Mouse (Mus musculus) thymus, postnatal 25 days (tissue): Measurements from ENCODE around the gene Hlcs.

ENCODE experiments used
- DNase-seq: peaks from one replicate; pipeline ENCODE4 v3.0.0; 2022

Hlcs gene

DNA sequence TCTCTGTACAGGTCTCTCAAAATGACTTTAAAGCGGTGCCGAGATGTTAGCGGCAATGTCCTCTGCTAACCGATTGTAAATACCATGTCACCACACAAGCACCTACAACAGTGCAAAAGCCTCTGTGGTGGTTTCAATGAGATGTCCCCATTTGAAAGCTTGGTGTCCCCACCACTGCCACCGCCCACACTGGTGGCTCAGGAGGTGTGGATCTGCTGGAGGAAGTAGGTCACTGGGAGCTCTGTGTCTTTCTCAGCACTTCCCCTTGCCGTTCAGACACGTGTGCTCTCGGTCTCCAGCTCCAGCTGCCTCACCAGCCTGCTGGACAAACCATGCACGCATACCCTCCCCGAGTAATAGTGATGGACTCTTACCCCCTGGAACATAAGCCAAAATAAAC lies 72.2 kb downstream of the Hlcs start:
- peak; percentile 52 for DNase-seq

DNA sequence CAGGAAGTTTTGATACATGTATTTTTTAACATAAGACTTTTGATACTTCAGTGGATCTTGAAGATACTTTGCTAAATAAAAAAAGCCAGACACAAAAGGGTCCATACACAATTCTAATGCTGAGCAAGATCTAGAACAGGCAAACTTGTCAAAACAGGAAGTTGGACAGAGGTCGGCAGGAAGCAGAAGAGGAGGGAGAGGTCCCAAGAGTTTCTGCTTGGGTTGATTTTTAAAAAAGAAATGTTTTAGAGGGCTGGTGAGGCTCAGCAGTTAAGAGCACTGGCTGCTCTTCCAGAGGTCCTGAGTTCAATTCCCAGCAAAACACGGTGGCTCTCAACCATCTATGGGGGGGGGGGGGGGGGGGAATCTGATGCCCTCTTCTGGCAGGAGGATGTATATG lies 73.2 kb downstream of the Hlcs start:
- no peak for DNase-seq

DNA sequence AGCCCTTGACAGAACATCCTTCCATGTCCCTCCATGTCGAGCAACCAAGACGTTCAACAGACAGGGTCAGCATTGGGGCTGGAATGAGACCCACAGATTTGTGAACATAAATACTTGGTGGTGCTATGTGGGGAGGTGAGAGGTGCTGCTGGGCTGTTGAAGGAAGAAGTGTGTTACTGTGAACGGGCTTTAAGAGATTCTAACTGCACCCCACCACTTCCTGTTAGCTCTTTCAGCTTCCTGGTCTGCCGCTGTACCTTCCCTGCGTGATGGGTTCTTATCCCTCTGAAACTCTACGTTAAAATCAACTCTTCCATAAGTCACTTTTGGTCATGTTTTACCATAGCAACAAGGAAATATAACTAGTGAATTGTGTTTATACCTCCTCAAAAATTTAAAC lies 73.8 kb downstream of the Hlcs start:
- no peak for DNase-seq

DNA sequence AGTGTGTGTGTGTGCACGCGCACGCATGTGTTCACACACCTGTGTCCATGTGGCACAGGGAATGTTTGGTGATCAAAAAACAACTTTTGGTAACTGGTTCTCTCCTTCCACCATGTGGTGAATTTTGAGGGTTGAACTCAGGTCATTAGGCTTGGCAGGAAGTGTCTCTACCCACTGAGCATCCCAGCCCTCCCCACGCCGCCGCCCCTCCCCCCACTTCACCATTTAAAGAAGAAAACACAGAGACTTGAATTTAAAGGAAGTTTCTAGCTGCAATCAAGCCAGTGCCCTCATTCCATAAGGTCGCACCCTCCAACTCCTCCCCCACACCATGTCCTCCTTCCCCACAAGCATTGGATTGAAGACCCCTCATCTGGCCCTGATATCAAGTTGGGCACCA lies 74.2 kb downstream of the Hlcs start:
- DNase-seq = no peak

DNA sequence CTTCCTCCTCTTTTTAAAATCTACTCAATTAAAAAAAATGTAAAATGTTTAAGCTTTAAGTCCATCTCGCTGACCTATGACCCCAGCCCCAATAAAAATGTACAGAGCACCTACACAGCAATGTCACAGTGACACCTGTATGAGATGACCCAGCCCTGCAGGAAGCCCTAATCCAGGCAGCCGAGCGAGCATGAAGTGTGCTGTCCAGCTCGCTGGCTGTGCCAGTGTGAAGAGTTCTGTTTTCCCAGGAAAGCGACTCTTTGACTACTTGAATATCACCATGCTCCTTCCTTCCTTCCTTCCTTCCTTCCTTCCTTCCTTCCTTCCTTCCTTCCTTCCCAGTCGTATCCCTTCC lies 76.3 kb downstream of the Hlcs start:
- DNase-seq = no peak

DNA sequence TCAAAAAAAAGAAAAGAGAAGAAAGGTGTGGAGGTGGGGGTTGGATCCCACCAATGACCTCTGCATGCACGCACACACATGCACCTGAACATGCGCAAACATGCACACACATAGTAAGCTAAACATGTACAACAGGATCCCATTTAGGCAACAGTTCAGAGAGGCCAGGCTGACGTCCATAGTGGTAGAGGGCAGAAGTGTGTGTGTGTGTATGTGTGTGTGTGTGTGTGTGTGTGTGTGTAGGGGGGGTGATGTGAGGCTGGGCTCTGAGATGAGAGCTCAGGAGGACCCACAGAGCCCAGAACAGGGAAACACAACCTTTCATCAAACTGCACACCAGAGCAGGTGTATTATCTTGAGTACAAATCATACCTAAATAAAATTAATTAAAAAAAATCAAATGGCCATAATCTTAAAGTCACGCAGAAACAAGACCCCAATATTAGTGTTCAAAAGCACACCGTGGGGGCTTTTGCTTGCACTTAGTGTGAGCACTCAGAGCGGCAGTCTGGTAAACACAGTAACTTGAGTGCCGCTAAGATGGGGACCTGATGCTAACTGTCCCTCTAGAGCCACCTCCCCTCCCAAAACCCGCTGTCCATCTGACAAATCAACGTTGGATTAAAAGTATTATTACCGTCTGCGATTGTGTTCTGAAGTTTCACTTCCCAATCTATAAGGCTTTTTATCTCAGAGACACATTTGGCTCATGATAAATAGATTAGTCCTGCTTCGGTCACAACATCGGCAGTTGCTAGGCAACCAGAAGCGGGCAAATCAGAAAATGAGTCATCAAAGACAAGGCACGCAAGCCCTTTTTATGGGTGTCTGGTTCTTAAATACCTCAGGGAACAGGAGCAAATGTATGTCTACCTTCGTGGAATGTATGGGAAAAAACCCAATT lies 76.9 kb downstream of the Hlcs start:
- no peak for DNase-seq

DNA sequence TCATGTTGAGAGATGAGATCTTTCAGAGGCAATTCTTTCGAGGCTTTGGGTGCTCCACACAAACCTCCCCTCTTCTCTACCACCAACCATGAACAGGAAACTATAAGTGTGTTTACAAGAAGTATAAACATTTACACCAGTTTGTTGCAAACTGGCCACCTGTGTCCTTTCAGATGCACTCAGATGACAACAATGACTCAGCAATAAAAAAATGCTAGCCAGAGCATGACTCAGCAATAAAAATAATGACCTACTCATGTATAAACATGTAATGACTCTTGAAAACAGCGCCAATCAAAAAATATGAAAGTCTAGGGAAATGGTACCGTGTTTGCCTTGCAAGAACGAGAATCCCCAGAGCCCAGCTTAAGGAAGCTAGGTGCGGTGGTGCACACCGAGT lies 77.7 kb downstream of the Hlcs start:
- no peak for DNase-seq

DNA sequence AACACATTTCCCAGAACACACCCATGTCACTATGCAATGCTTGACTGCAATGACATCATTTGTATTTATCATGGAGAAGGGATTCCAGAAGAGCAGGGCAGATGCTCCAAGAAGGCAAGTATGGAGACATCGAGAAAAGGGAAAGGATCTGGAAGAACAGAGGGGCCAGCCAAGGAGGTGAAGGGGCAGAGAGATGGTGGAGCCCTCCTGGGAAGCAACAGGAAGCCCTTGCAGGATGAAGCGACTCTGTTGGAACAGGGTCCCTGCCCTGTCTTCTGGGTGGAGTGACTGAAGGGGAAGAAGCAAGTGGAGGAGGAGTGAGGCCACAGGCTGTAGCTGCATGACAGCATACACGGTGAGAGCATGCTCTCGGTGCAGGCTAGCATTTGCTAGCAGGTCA lies 79.2 kb downstream of the Hlcs start:
- no peak for DNase-seq

DNA sequence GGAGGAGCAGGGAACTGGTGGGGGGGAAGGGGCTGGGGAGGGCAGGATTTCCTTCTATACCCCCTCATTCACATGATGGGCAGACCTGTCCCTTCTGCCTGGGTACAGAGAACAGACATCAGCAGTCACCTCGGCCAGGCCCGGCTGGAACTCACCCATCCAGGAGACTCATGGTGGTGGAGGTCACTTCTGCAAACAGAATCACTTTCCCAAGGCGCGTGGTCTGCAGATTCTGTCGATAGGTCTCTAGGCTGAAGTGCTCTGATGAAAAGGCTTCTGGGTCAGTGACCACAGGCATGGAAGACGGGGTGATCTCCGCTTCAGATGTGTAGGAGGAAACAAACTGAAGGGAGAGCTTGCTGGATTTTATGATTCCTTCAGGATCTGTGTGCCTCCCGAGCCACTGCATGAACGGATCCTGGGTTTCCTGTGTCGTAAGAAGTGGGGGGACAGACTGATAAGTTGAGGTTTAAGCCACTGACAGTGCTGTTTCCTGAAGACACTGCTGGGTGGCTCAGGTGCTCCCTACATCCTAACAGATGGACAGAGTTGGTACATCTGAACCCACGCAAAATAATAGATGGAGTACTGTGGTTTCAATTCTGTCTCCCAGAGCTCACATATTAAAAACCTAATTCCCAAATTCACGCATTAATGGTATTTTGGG lies 82.3 kb downstream of the Hlcs start:
- no peak for DNase-seq

DNA sequence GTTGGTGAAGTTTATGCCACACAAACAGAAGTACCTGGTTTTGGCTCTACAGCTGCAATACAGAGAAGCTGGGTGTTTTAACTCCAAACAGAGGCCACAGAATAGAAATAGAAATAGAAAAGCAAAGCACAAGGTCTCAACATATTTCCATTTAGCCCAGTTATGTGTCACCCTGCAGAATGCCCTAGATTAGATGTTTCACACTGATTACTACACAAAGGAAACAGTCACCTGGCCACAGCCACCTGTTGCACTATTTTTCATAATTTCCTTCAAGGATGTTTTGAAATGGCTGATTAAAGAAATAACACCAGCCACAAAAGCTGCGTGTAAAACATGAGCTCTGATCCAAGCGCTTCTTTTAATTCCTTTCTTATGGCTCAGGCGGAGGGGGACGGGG lies 82.9 kb downstream of the Hlcs start:
- DNase-seq = no peak

DNA sequence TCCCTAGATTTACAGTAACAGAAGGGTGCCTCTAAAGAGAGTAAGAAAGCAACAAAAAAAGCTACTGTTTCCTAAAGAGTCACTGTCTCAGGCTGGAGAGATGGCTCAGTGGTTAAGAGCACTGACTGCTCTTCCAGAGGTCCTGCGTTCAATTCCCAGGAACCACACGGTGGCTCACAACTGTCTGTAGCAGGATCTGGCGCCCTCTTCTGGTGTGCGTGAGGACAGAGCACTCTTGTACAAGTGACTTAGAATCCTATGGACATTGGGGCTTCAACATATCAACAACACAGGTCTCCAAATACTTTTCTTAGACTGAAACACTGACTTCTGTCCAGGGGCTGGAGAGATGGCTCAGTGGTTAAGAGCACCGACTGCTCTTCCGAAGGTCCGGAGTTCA lies 83.5 kb downstream of the Hlcs start:
- DNase-seq = no peak

DNA sequence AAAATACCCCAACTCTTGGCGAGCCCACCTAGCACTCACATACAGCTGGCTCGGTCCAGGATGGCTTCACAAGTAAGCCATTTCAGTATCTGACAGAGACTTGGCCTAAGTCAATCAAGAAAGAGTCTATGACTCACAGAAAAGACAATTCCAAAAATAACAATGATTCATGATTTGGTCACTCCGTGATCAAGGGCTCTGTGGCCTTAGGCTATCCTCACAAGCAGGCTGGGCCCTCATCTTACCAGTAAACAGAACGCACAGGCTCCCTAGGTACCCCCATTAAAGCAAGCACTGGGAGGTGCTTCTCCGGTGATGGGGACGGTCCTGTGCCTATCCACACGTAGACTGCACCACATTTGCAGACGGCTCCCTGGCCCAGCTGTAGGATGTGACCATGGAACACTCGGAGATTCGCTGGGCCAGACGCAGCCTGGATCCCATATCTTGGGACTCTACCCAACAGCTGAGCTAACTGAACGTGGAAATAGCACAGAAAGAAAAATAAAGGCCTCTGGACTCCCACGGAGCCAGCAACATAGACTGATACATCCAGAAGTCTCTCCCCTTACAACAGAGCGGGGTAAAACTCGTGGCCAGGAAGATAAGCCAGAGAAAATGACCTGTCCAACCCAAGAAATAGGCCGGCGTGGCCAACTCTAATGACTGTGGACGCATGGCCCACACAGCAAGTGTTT lies 84.4 kb downstream of the Hlcs start:
- DNase-seq = no peak

DNA sequence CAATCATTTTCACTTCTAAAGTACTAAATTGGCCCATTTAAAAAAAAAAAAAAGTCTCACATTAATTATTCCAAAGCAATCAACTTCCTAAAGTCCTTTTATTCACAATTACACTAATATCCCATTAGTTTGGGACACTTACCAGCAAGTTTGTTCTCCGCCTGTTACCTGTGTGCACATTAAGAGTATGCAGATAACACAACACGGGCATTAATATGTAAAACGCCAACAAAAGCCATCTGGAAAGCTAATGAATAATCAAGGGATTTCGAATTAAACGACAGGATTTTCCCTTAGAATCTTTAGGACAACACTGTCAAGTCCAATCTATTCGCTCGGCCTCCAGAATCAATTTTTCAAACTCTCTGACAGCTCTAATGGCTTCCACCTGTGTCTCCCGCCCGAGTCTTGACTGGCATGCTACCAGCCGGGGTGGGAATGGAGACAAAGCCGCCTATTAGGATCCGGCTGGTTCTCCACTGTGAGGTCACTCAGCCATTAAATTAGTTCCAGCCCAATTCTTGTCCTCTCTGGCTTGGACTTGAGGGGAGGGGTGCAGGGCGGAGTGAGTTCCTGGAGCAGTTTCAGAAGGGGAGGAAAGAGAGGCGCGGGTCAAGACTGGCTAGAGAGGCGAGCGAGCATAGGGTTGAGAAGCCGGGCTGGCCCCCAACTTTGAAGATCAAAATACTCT lies 85.9 kb downstream of the Hlcs start:
- no peak for DNase-seq

DNA sequence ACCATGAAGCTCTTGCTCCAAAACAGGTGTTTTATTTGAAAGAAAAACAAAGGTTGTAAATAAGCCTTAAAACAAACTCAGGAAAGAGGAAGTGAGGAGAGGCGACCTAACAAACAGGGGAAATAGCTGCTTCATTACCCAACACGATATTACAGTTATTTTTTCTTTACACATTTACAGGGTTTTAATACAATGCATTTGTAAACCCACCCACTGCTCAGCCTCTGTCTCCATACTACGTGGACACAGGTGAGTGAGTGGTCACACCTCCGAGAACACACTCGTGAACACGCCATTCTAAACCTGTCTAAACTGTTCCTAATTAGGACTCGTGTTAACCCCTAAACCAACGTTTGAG lies 90.0 kb downstream of the Hlcs start:
- no peak for DNase-seq

DNA sequence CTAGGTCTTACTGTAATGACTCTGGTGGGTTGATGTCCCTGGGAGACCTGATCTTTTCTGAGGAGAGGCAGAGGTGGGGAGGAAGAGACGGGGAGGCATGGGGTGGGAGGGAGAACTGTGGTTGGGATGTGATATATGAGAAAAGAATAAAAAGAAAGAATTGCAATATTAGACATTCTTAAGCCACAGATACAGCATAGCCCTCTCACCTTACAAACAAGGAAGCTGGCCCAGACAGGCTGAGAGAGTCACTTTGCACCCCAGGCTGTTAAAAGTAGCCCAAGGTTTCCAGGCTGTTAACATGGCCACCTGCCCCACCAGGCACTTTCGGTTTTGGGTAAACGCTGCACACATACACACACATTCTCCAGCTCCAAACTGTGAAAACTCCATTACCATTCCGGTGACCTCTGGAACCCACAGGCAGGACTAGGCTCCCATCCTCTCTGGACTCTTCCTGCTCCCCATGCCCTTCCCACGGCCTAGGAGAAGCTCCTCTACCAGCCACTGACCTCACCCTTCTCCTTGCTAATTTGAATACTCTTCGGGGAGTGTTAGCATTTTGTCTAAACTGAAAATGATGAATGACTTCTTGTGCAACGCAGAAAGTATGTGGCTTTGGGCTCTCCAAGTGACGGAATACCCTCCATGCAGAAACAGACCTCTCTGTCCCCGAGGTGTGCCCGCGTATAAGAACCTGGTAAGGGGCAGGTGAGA lies 90.6 kb downstream of the Hlcs start:
- DNase-seq = peak; percentile 20

DNA sequence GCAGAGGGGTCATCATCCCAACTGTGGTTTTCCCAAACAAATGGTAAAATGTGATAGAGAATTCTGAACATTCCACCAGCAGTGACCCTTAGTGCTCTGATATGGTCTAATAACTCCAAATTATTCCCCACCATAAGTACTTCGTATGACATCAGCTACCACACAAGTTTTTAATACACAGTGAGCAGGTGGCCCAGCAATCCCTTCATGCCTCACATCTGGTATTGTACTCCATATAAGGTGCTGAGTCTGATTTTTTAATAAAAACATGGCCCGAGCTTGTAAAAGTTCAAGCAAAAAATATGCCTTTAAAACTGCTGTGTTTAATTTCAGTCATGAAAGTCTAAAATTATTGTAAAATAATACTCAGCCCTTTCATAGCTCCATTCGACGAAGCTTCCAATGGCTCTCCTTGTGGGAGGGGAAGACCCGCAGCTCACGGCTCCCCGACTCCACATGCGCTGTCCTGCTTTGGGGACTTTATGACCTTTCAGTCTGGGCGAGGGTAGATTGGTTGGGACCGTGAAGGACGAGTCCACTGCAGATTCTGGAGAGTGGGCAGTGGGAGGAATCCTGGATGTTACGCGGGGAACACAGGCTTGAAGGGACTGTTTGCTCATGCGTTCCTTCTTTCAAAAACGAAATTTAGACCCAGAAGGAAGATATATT lies 102.5 kb downstream of the Hlcs start:
- no peak for DNase-seq

DNA sequence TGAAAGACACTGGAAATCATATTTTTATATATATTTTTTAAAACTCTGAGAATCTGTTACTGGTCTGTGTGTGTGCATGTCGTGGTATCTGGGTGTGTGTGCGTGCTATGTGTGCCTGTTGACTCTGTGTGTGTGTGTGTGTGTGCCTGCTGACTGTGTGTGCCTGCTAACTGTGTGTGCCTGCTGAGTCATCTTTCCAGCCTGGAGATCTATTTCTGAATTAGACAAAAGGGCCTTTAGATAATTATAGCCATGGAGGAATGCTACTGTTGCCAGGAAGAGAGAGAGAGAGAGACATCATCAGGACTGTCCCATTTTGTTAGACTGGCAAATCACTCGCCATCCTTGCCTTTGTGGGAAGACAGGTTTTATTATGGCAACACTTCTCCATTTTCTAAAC lies 103.7 kb downstream of the Hlcs start:
- DNase-seq = no peak

DNA sequence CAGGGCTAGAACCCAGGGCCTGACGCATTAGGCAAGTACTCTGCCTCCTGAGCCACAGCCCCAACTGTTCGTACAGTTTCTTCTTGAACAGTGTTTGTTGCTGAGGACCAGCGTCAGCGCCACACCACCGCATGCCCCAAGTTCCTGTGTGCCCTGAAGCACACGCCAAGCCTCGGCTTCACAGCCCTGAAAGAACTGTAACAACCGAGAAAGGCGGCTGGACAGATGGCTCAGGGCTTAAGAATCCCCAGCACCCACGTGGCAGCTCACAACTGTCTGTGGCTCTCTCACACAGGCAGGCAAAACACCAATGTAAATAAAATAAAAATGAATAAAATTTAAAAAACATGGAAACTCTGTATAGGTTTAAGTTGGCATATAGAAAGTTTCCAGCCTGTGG lies 104.5 kb downstream of the Hlcs start:
- DNase-seq = no peak

DNA sequence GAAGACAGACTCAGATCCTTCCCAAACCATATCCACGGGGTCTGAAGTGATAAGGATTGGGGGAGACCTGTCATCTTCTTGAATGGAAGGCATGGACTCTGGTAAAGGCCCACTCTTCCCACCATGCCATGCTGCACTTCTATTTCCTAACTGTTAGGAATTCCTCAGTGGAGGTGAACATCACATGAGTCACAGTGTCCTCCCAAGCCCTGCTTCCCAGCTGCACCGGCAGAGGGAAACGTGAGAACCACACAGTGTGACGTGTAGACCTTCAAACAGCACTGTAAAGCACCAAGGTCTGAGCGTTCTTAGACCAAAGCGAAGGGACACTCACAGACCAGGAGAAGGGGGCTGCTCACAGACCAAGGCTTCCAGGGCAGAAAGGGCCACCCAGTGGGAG lies 105.2 kb downstream of the Hlcs start:
- no peak for DNase-seq

DNA sequence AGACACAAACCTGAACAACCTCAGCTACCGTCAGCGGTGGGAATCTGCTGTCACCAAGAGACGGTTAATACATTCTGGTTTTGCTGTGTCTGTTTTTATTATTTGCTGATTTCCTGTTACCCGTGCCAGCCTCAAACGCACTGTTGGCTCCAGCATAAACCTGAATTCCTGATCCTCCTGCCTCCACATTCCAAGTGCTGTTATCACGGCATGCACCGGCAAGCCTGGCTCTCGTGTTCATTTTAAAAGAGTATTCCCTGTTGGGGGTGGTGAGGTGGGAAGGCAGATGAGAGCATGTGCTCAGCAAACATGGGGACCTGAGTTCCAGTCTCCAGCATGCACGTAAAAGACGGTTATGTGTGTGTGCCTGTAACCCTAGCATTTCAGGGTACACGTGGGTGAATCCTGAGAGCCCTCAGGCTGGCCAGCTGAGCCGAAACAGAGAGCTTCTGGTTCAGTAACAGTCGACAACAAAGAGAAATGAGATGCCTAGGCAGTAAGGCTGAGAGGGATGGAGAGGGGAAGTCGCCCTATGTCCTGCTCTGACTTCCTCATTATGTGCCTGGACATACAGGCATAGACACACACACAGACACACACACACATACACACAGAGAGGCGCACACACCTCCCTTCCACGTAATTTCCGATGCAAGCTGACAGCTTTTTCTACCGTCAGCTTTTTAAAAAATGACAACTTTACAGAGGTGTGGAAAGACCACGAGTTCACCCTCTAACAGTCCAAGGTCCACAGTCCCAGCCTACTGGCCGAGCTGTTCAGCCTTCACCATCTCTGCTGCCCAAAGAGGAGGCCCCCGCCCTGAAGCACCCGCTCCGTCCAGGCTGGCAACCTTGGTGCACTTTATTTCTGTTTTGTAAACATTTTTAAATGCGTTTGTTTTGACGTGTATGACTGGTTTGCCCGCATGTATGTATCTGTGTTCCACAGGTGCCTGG lies 107.6 kb downstream of the Hlcs start:
- no peak for DNase-seq

DNA sequence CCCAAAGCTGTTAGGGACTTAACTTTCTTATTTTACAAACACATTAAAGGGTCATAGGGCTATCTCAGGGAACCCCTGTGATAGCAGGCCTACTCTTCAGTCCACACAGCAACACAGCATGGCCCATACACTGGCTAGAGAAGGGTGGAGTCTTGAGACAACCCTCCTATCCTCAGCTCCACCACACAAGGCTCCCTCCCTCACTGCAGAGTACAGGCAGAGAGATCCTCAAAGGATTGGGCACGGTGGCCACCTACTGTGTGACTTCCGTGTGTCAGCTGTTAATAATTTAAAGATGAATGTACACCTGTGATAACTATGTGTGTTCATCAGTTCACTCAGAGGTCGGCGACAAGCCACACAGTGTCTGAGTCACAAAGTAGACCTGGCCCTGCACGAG lies 112.0 kb downstream of the Hlcs start:
- no peak for DNase-seq
